Mouse (Mus musculus): ENCODE data around the gene Sync.

Gene Sync

GRCm38 (mm10) chr4:129307936-129308335, 20.5 kb downstream of the Sync start:
- DNase-seq: no peak

GRCm38 (mm10) chr4:129313886-129314285, 26.5 kb downstream of the Sync start:
- no peak for DNase-seq

GRCm38 (mm10) chr4:129320876-129321275, 33.5 kb downstream of the Sync start:
- DNase-seq: no peak

GRCm38 (mm10) chr4:129322042-129322441, 34.6 kb downstream of the Sync start:
- no peak for DNase-seq

- DNase-seq: no peak
These were observed 36.1 kb downstream of the Sync start for GRCm38 (mm10) chr4:129323491-129323890.

- no peak for DNase-seq
These were observed 37.3 kb downstream of the Sync start for GRCm38 (mm10) chr4:129324756-129325155.

- DNase-seq: no peak
These were observed 38.8 kb downstream of the Sync start for GRCm38 (mm10) chr4:129326191-129326590.

GRCm38 (mm10) chr4:129332846-129333245, 45.4 kb downstream of the Sync start:
- no peak for DNase-seq

- DNase-seq: no peak
These were observed 47.3 kb downstream of the Sync start for GRCm38 (mm10) chr4:129334677-129335215.

- DNase-seq: peak; percentile 100
These were observed 48.0 kb downstream of the Sync start, which contains the start of the genes Rbbp4 and Zbtb8os for GRCm38 (mm10) chr4:129335216-129336074. Gene Rbbp4, minus strand, starts transcription at chr4:129335370. Gene Zbtb8os, plus strand, starts transcription at chr4:129335695.

- no peak for DNase-seq
These were observed 48.9 kb downstream of the Sync start for GRCm38 (mm10) chr4:129336291-129336690.

GRCm38 (mm10) chr4:129339743-129340142, 52.3 kb downstream of the Sync start:
- DNase-seq: no peak

GRCm38 (mm10) chr4:129341888-129342287, 54.5 kb downstream of the Sync start:
- DNase-seq: no peak

- DNase-seq: no peak
These were observed 55.3 kb downstream of the Sync start for GRCm38 (mm10) chr4:129342705-129343104.

GRCm38 (mm10) chr4:129346481-129347154, 59.2 kb downstream of the Sync start:
- DNase-seq: no peak

GRCm38 (mm10) chr4:129350644-129351043, 63.2 kb downstream of the Sync start:
- DNase-seq: peak; percentile 85

GRCm38 (mm10) chr4:129351111-129351510, 63.7 kb downstream of the Sync start:
- DNase-seq: no peak

GRCm38 (mm10) chr4:129353176-129353575, 65.8 kb downstream of the Sync start:
- no peak for DNase-seq

GRCm38 (mm10) chr4:129354236-129354635, 66.8 kb downstream of the Sync start:
- DNase-seq: no peak

- no peak for DNase-seq
These were observed 70.3 kb downstream of the Sync start for GRCm38 (mm10) chr4:129357613-129358163.
